Mouse (Mus musculus): ENCODE results near the gene Dip2c.

DNA sequence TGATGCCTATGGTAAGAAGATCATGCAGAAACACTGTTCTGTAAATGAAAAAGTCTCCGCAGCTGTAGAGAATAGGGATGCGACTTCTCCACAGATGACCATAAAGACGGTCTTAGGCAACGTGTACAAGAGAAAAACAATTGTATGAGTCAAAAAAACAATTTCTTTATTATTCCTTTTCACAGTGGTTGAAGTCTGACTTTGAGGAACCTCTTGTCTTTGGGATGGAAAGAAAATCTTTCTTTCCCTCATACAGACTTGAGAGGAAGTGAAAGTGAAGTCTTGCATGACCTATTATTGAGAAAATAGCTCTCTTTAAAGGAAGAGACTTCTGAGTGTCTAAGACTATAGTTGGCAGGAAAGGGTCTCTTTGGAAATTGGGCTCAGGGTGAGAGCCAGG is 132.7 kb downstream of the Dip2c start:
- no peak for TF ChIP-seq CTCF (IDR thresholded peaks at IDR 0.05; ENCODE audit: low read depth)
- TF ChIP-seq EP300 (IDR thresholded peaks at IDR 0.05; ENCODE audit: low read depth): no peak
